10 mouse cellular contexts compared by ENCODE assay signal in the genomic region with DNA sequence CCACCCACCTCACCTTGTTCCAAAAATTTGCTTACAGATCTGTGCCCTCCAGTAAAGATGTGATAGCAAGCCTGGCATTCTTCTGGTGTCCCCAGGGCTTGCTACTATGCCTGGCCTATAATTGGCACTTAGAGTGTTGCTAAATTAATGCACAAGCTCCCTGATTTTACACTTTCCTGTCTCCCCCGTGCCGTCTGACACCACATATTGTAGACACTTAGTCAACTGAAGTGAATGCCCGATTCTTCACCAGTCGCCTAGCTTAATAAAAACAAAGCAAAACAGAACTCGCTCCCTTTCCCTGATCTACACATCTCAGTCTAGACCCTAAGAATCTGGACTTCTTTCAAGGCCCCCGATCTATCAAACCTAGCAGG. TPM values are rescaled to one million over a fixed set of nuclear protein-coding genes. Genes with fewer than 3 reads are reported as not detected.
DNase-seq lines count a peak whose midpoint lies in the region; ATAC-seq and TF ChIP-seq lines count a peak whose summit lies in the region.
"Had no signal": no experiment of that assay in that cellular context is flagged by ENCODE, and none has a peak within 500 bp of the region (broad histone marks: within the 10 kb centered on the region; RNA-seq: fewer than 3 reads in every experiment).

No protein-coding gene starts in this region.

- H3K36me3 ChIP-seq in neural tube, embryonic 11.5 days (ENCODE audit: control insufficient read depth, insufficient read depth, low read length): no peaks in the 10 kb centered on the region
- no peaks in the 10 kb centered on the region for H3K36me3 ChIP-seq in limb, embryonic 15.5 days
- H3K36me3 ChIP-seq in stomach, postnatal 0 days (ENCODE audit: control insufficient read depth, insufficient read depth, low read length): no peaks in the 10 kb centered on the region

- WGBS in neural tube, embryonic 11.5 days: 40% methylated on average over 6 of the region's 6 CpGs
- 27% methylated on average over 6 of the region's 6 CpGs for WGBS in limb, embryonic 15.5 days
- 38% methylated on average over 6 of the region's 6 CpGs for WGBS in stomach, postnatal 0 days

- H3K4me3 ChIP-seq in neural tube, embryonic 11.5 days (ENCODE audit: low read depth, low read length): no peak overlapping the region
- H3K4me3 ChIP-seq in limb, embryonic 15.5 days: peak overlapping the region; percentile 67
- peak overlapping the region; percentile 73 for H3K4me3 ChIP-seq in stomach, postnatal 0 days (ENCODE audit: low read depth, low read length)

- peaks cover 4% of the 10 kb centered on the region; the same call in 1 of the 2 replicates for H3K4me1 ChIP-seq in neural tube, embryonic 11.5 days (ENCODE audit: control insufficient read depth, insufficient read depth, low read length)
- peaks cover 31% of the 10 kb centered on the region for H3K4me1 ChIP-seq in limb, embryonic 15.5 days
- H3K4me1 ChIP-seq in stomach, postnatal 0 days (replicated peaks; ENCODE audit: control insufficient read depth, insufficient read depth): no peaks in the 10 kb centered on the region; the same call in 1 of the 2 replicates

- TF ChIP-seq EP300 in stomach, postnatal 0 days (optimal IDR thresholded peaks at IDR 0.05): no peak

- peak overlapping the region; percentile 89 for H3K4me2 ChIP-seq in neural tube, embryonic 11.5 days (ENCODE audit: low read depth)
- H3K4me2 ChIP-seq in limb, embryonic 15.5 days: peak overlapping the region; percentile 91
- H3K4me2 ChIP-seq in stomach, postnatal 0 days (replicated peaks; ENCODE audit: low read depth): peak overlapping the region; percentile 88

- H3K27me3 ChIP-seq in neural tube, embryonic 11.5 days (ENCODE audit: control insufficient read depth, insufficient read depth, low read length): no peaks in the 10 kb centered on the region
- 0 out of 2 replicates have a peak, but pooled peaks cover 3% of the 10 kb centered on the region for H3K27me3 ChIP-seq in limb, embryonic 15.5 days
- H3K27me3 ChIP-seq in stomach, postnatal 0 days (ENCODE audit: control insufficient read depth, insufficient read depth, low read length): no peaks in the 10 kb centered on the region

- 0 out of 2 replicates have a peak, but pooled peaks have one; percentile 28 for ATAC-seq in frontal cortex, adult (ENCODE audit: low TSS enrichment)
- no peak for ATAC-seq in neural tube, embryonic 11.5 days (ENCODE audit: insufficient read depth, low FRiP score, low TSS enrichment)
- ATAC-seq in limb, embryonic 15.5 days (ENCODE audit: insufficient number of reproducible peaks, low FRiP score, low TSS enrichment, low read depth): no peak
- no peak for ATAC-seq in stomach, postnatal 0 days (ENCODE audit: low FRiP score, low TSS enrichment)

- H3K9ac ChIP-seq in neural tube, embryonic 11.5 days (ENCODE audit: low read length): no peak overlapping the region
- H3K9ac ChIP-seq in limb, embryonic 15.5 days: 0 out of 2 replicates have a peak overlapping the region, but pooled peaks have one; percentile 60
- H3K9ac ChIP-seq in stomach, postnatal 0 days (ENCODE audit: low read length): peak overlapping the region; percentile 77

- no peak overlapping the region for H3K27ac ChIP-seq in neural tube, embryonic 11.5 days (ENCODE audit: low read depth, low read length)
- H3K27ac ChIP-seq in limb, embryonic 15.5 days: no peak overlapping the region
- H3K27ac ChIP-seq in stomach, postnatal 0 days (replicated peaks): peak overlapping the region; percentile 92

- no peak for DNase-seq in frontal cortex, postnatal 25 days (ENCODE audit: low spot score in 2 of 2)
- DNase-seq in neural tube, embryonic 11.5 days (ENCODE audit: low spot score): no peak
- no peak for DNase-seq in neural tube, embryonic 10.5 days (ENCODE audit: extremely low spot score, low spot score)
- DNase-seq in stomach, postnatal 0 days (ENCODE audit: low spot score): no peak
- DNase-seq in ovary, adult 18-20 months (ENCODE audit: low spot score): no peak
- no peak for DNase-seq in gastrocnemius, postnatal 25 days

- TF ChIP-seq CTCF in stomach, postnatal 0 days (IDR thresholded peaks at IDR 0.05; ENCODE audit: low read depth): no peak

- no peaks in the 10 kb centered on the region for H3K9me3 ChIP-seq in neural tube, embryonic 11.5 days (ENCODE audit: control insufficient read depth, low read length)
- H3K9me3 ChIP-seq in limb, embryonic 15.5 days: no peaks in the 10 kb centered on the region
- no peaks in the 10 kb centered on the region for H3K9me3 ChIP-seq in stomach, postnatal 0 days (ENCODE audit: control insufficient read depth, low read length)

RNA-seq across cellular contexts. Expression of a gene that starts 0.4 kb away (rescaled TPM):
- polyA plus RNA-seq in neural tube, embryonic 11.5 days (2014; fragmentation: Nextera tagmentation; extraction: Ambion mirVana): 9.8 and 10.4 TPM in 2 replicates
- polyA plus RNA-seq in limb, embryonic 15.5 days (2015; fragmentation: Nextera tagmentation; extraction: Ambion mirVana): 7.2 and 8.0 TPM in 2 replicates
- polyA plus RNA-seq in stomach, postnatal 0 days (2015; fragmentation: Nextera tagmentation; extraction: Ambion mirVana): 20.7 and 21.3 TPM in 2 replicates
- total RNA-seq in gastrocnemius, postnatal 25 days (2021): 1 to 10 TPM; 5.2 to 7.6 TPM

RNA-seq across cellular contexts. Expression of a gene that starts 48.6 kb away (rescaled TPM):
- polyA plus RNA-seq in neural tube, embryonic 11.5 days (2014; fragmentation: Nextera tagmentation; extraction: Ambion mirVana): 0.05 and 0.07 TPM in 2 replicates
- polyA plus RNA-seq in limb, embryonic 15.5 days (2015; fragmentation: Nextera tagmentation; extraction: Ambion mirVana): 0.04 and 0.12 TPM in 2 replicates
- polyA plus RNA-seq in stomach, postnatal 0 days (2015; fragmentation: Nextera tagmentation; extraction: Ambion mirVana): 0.15 and 0.30 TPM in 2 replicates
- total RNA-seq in gastrocnemius, postnatal 25 days (2021): not detected
- total RNA-seq: gastrocnemius, adult 18-20 months; megakaryocyte-erythroid progenitor cell, adult 5-6 weeks had no signal
